Mouse (Mus musculus) monocyte, adult 2 months (primary cell): ENCODE data around the gene Smpd3.
"Not testable (repeated sequence)": the region's sequence is repeated elsewhere in the genome, so short reads cannot be mapped to it uniquely, and the experiment has no call there.

Experiments used
- DNase-seq, 2 experiments: peaks; one replicate each; pipeline ENCODE4 v3.0.0; 2022; ENCODE audit warnings: low spot score in 2 of 2, low read depth in 1 of 2

Smpd3 gene

GRCm38 (mm10) chr8:106332498-106332897, 5.3 kb downstream of the Smpd3 start:
- no peak for DNase-seq

GRCm38 (mm10) chr8:106326624-106327023, 11.2 kb downstream of the Smpd3 start:
- no peak for DNase-seq

- DNase-seq: no peak
Observed at GRCm38 (mm10) chr8:106321434-106321833, 16.4 kb downstream of the Smpd3 start.

GRCm38 (mm10) chr8:106320002-106320401, 17.8 kb downstream of the Smpd3 start:
- no peak for DNase-seq

- DNase-seq: no peak
Observed at GRCm38 (mm10) chr8:106317091-106317490, 20.7 kb downstream of the Smpd3 start.

- no peak for DNase-seq
Observed at GRCm38 (mm10) chr8:106316506-106316905, 21.3 kb downstream of the Smpd3 start.

- no peak for DNase-seq
Observed at GRCm38 (mm10) chr8:106315402-106316187, 22.2 kb downstream of the Smpd3 start.

GRCm38 (mm10) chr8:106313799-106314198, 24.0 kb downstream of the Smpd3 start:
- DNase-seq: no peak

GRCm38 (mm10) chr8:106313120-106313737, 24.6 kb downstream of the Smpd3 start:
- no peak for DNase-seq

- DNase-seq: no peak
Observed at GRCm38 (mm10) chr8:106311967-106312366, 25.8 kb downstream of the Smpd3 start.

GRCm38 (mm10) chr8:106310026-106310652, 27.6 kb downstream of the Smpd3 start:
- DNase-seq: no peak

- not testable (repeated sequence) for DNase-seq
Observed at GRCm38 (mm10) chr8:106308082-106308786, 29.6 kb downstream of the Smpd3 start.

- peak; percentile 3 to 4 for DNase-seq
Observed at GRCm38 (mm10) chr8:106307586-106307985, 30.2 kb downstream of the Smpd3 start.

- DNase-seq: not testable (repeated sequence)
Observed at GRCm38 (mm10) chr8:106306711-106307248, 31.0 kb downstream of the Smpd3 start.

- no peak for DNase-seq
Observed at GRCm38 (mm10) chr8:106306076-106306475, 31.7 kb downstream of the Smpd3 start.

- DNase-seq: no peak
Observed at GRCm38 (mm10) chr8:106305301-106305700, 32.5 kb downstream of the Smpd3 start.

- no peak for DNase-seq
Observed at GRCm38 (mm10) chr8:106304321-106304720, 33.5 kb downstream of the Smpd3 start.

GRCm38 (mm10) chr8:106300739-106301715, 36.8 kb downstream of the Smpd3 start:
- DNase-seq: no peak

GRCm38 (mm10) chr8:106299686-106300085, 38.1 kb downstream of the Smpd3 start:
- DNase-seq: no peak

- DNase-seq: no peak
Observed at GRCm38 (mm10) chr8:106298846-106299245, 38.9 kb downstream of the Smpd3 start.
